Mouse (Mus musculus) monocyte, adult 2 months (primary cell): ENCODE results near the gene Clec9a.
A peak's percentile ranks its signal among the peaks of the same experiment; 100 is the strongest.

Experiments used
- DNase-seq, 2 experiments: peaks; one replicate each; pipeline ENCODE4 v3.0.0; 2022; ENCODE audit warnings: low spot score in 2 of 2, low read depth in 1 of 2

Clec9a gene

GRCm38 (mm10) chr6:129423734-129424072 lies 15.0 kb downstream of the Clec9a start:
- DNase-seq = peak; percentile 30 to 65

- no peak for DNase-seq
These were observed 16.6 kb downstream of the Clec9a start for GRCm38 (mm10) chr6:129425217-129425616.

- DNase-seq = no peak
These were observed 17.1 kb downstream of the Clec9a start for GRCm38 (mm10) chr6:129425812-129426211.

- no peak for DNase-seq
These were observed 18.6 kb downstream of the Clec9a start for GRCm38 (mm10) chr6:129427281-129427680.

GRCm38 (mm10) chr6:129434239-129434638 lies 25.6 kb downstream of the Clec9a start:
- peak; percentile 57 to 66 for DNase-seq

GRCm38 (mm10) chr6:129436025-129436424 lies 27.4 kb downstream of the Clec9a start:
- DNase-seq = no peak

- DNase-seq = no peak
These were observed 29.4 kb downstream of the Clec9a start for GRCm38 (mm10) chr6:129438033-129438432.

- DNase-seq = no peak
These were observed 41.1 kb downstream of the Clec9a start for GRCm38 (mm10) chr6:129449743-129450142.

- DNase-seq = no peak
These were observed 42.9 kb downstream of the Clec9a start, which contains the start of gene Clec1a for GRCm38 (mm10) chr6:129451411-129452039. Gene Clec1a, minus strand, starts transcription at chr6:129452000.

GRCm38 (mm10) chr6:129471386-129471785 lies 62.7 kb downstream of the Clec9a start:
- no peak for DNase-seq

- peak; percentile 38 to 56 for DNase-seq
These were observed 64.0 kb downstream of the Clec9a start for GRCm38 (mm10) chr6:129472627-129473026.
